Mouse (Mus musculus) layer of hippocampus, adult 18-20 months (tissue): ENCODE results near the gene Vmn1r46. TPM values are rescaled to one million over a fixed set of nuclear protein-coding genes. Genes with fewer than 3 reads are reported as not detected.
"Not testable (repeated sequence)": the region's sequence is repeated elsewhere in the genome, so short reads cannot be mapped to it uniquely, and the experiment has no call there.

Source experiments
- DNase-seq, 2 experiments: peaks; one replicate each; pipeline ENCODE4 v3.0.0; 2022; ENCODE audit warnings: low spot score in 2 of 2
- long read RNA-seq: library from polyadenylated mRNA; stranded (forward); transcript quantifications from one replicate; pipeline ENCODE4 v2.0.0, GENCODE M21; 2021
- total RNA-seq, 2 experiments: library from RNA; stranded (reverse); gene quantifications; 2 replicates each; pipeline ENCODE4 v1.2.3; 2021

The Vmn1r46 gene
- not detected for total RNA-seq
- long read RNA-seq: 0 reads

GRCm38 (mm10) chr6:89969013-89969412, at the start of gene Vmn1r46:
Gene Vmn1r46 (plus strand): TSS chr6:89969313.
- no peak for DNase-seq

- not testable (repeated sequence) for DNase-seq
These were observed 28.6 kb upstream of the Vmn1r46 start, which contains the start of gene Vmn1r45 for GRCm38 (mm10) chr6:89940498-89940897. Gene Vmn1r45 (minus strand): TSS chr6:89940598.

GRCm38 (mm10) chr6:89940926-89941325, 28.2 kb upstream of the Vmn1r46 start:
- DNase-seq: no peak

GRCm38 (mm10) chr6:89953556-89953955, 15.6 kb upstream of the Vmn1r46 start:
- DNase-seq: no peak

GRCm38 (mm10) chr6:89966341-89966740, 2.8 kb upstream of the Vmn1r46 start:
- DNase-seq: no peak

GRCm38 (mm10) chr6:89985989-89986388, 16.9 kb downstream of the Vmn1r46 start:
- DNase-seq: no peak

GRCm38 (mm10) chr6:90015847-90016246, 46.7 kb downstream of the Vmn1r46 start, which contains the start of gene Vmn1r47:
Gene Vmn1r47 (plus strand): TSS chr6:90016147.
- DNase-seq: not testable (repeated sequence)

Other genes starting within 250 kb of the Vmn1r46 start
- gene Vmn1r41, start 228.5 kb upstream of the Vmn1r46 start, total RNA-seq: not detected
- not detected for gene Vmn1r42, start 92.9 kb upstream of the Vmn1r46 start, total RNA-seq
- not detected for gene Vmn1r43, start 92.9 kb upstream of the Vmn1r46 start, total RNA-seq
- gene Vmn1r44, start 85.7 kb upstream of the Vmn1r46 start, total RNA-seq: not detected
- gene Vmn1r45, start 28.7 kb upstream of the Vmn1r46 start, total RNA-seq: not detected
- gene Vmn1r47, start 46.8 kb downstream of the Vmn1r46 start, total RNA-seq: not detected
- gene Vmn1r48, start 67.5 kb downstream of the Vmn1r46 start, total RNA-seq: not detected
- gene Vmn1r49, start 109.2 kb downstream of the Vmn1r46 start, total RNA-seq: not detected
- not detected for gene Vmn1r50, start 132.1 kb downstream of the Vmn1r46 start, total RNA-seq
- not detected for gene Vmn1r51, start 153.3 kb downstream of the Vmn1r46 start, total RNA-seq
- not detected for gene Vmn1r52, start 205.5 kb downstream of the Vmn1r46 start, total RNA-seq
- gene V1ra8, start 233.5 kb downstream of the Vmn1r46 start, total RNA-seq: not detected